Mouse (Mus musculus) embryonic fibroblast, embryonic 13.5 days (primary cell): ENCODE measurements around the gene Ppp2r1b.

Experiments used
- CTCF ChIP-seq: IDR thresholded peaks from 2 replicates; pipeline ENCODE4 v1.5.1; 2011; ENCODE audit warnings: mild to moderate bottlenecking, control low read depth, low read length, moderate library complexity, borderline replicate concordance; ENCODE audit not compliant: insufficient read depth
- POLR2A ChIP-seq: IDR thresholded peaks from 2 replicates; pipeline ENCODE4 v1.6.1; 2011; ENCODE audit warnings: low read depth, mild to moderate bottlenecking, control low read depth, low read length, moderate library complexity

DNA sequence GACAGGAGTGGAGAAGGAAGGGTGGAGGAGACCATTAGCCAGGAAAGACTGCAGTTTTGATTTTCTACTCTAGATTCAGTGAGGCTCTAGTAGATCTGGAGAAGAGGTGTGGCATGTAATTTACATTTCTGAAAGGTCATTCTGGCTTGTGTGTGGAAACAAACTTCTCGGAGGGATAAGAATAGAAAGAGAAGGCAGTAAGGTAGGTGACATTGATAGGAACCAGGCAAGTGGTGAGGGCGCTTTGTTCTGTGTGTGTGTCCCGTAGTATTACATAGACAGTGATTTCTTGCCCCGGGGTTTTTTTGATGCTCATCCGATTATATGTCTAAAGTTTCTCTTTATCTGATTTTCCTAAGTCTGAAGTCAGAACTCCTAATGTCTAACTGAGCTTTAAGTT, 19.8 kb downstream of the Ppp2r1b start:
- TF ChIP-seq CTCF = no peak
- no peak for TF ChIP-seq POLR2A
